Mouse (Mus musculus) ovary, adult 2 months (tissue): ENCODE measurements around the gene Gm42517. TPM values are rescaled to one million over a fixed set of nuclear protein-coding genes. Genes with fewer than 3 reads are reported as not detected.

Experiments used
- polyA plus RNA-seq: library from polyadenylated mRNA; depleted of rRNA; stranded (reverse); fragments of >200 nt; gene quantifications from 2 replicates; pipeline ENCODE4 v1.2.3, GENCODE M21; 2012; rRNA removed

The Gm42517 gene
- 4.1 and 4.7 TPM in 2 replicates for polyA plus RNA-seq

DNA sequence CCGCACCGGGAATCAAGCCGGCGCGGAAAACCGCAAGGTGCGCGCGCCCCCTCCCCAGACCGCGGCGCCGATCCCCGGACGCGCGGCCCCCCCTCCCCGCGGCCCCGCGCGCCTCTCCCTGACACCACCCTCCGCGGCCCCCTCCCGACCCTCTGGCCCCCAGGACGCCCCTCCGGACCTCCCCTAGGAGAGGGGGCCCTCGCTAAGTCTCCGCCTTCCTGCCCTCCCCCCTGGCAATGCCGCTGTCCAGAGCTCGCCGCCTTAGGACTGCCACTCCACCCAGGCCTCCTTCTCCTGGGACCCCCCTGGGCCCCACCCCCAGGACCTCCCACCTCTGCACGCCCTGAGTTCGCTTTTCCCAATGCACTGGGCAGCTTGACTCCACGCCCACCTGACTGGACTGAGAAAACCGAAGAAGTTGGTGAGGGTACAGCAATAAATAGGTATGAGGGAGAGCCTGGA is at the start of gene Gm42517:
Gene Gm42517 (minus strand): TSS at position 52 of the 462 bp plus-strand sequence.

DNA sequence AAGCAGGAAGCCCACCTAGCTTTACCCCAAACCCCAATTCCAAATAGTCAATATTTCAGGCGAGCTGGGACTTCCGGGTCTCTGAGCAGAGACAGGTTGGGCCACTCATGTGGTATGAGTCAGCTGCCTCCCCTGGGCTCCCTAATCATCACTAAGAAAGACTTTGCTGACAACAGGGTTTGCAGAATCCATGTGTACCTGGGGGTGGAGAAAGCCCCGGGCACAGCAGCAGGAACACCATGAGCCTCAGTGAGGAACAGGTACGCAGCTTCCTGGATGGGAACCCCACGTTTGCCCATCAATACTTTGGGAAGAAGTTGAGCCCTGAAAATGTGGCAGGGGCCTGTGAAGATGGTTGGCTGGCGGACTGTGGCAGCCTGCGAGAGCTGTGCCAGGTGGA is 20.5 kb upstream of the Gm42517 start, which contains the start of gene Pde6b:
Gene Pde6b (plus strand): TSS at position 191 of the 400 bp plus-strand sequence.

Other genes starting within 250 kb of the Gm42517 start
- 111 and 119 TPM in 2 replicates for gene Tmed5, start 235.3 kb downstream of the Gm42517 start, polyA plus RNA-seq
- 0.08 TPM in 1 of 2 replicates, not detected in the other for gene Ccdc18, start 235.0 kb downstream of the Gm42517 start, polyA plus RNA-seq
- 25.6 and 30.2 TPM in 2 replicates for gene Dr1, start 99.0 kb downstream of the Gm42517 start, polyA plus RNA-seq
- 6.5 and 8.7 TPM in 2 replicates for gene Pigg, start 55.3 kb downstream of the Gm42517 start, polyA plus RNA-seq
- gene Pde6b, start 20.5 kb upstream of the Gm42517 start, polyA plus RNA-seq = 0.06 and 0.16 TPM in 2 replicates
- 18.3 and 24.5 TPM in 2 replicates for gene Atp5k, start 66.5 kb upstream of the Gm42517 start, polyA plus RNA-seq
- gene Mfsd7a, start 81.0 kb upstream of the Gm42517 start, polyA plus RNA-seq = 8.2 and 8.5 TPM in 2 replicates
- gene Pcgf3, start 93.3 kb upstream of the Gm42517 start, polyA plus RNA-seq = 8.2 and 10.2 TPM in 2 replicates
- gene Cplx1, start 182.1 kb upstream of the Gm42517 start, polyA plus RNA-seq = 0.43 and 0.84 TPM in 2 replicates